Mouse (Mus musculus) intestine, postnatal 0 days (tissue): Measurements from ENCODE around the gene Rhbg. TPM values are rescaled to one million over a fixed set of nuclear protein-coding genes. Genes with fewer than 3 reads are reported as not detected.

Experiments used
- ATAC-seq: fragments of 200-750 bp; cut with Nextera tagmentation; 2 replicates; pipeline ENCODE4 v1.8.0; 2017; ENCODE audit warnings: mild to moderate bottlenecking, moderate TSS enrichment, moderate library complexity
- H3K27ac ChIP-seq: fragments of 300-500 bp; sonication (generic); 2 replicates; pipeline ENCODE4 v1.5.1; 2014; ENCODE audit warnings: mild to moderate bottlenecking, low read depth, low read length, moderate library complexity
- H3K27me3 ChIP-seq: fragments of 300-500 bp; sonication (generic); replicated peaks from 2 replicates; pipeline ENCODE4 v1.6.1; 2014; ENCODE audit warnings: low read length, mixed read lengths; ENCODE audit not compliant: control insufficient read depth, insufficient read depth
- H3K36me3 ChIP-seq: fragments of 300-500 bp; sonication (generic); 2 replicates; pipeline ENCODE4 v1.6.1; 2014; ENCODE audit warnings: mild to moderate bottlenecking, moderate library complexity; ENCODE audit not compliant: control insufficient read depth, insufficient read depth
- H3K4me1 ChIP-seq: fragments of 300-500 bp; sonication (generic); replicated peaks from 2 replicates; pipeline ENCODE4 v1.6.1; 2014; ENCODE audit warnings: antibody characterized with exemption, low read length, mixed read lengths; ENCODE audit not compliant: control insufficient read depth, insufficient read depth
- H3K4me2 ChIP-seq: fragments of 300-500 bp; sonication (generic); replicated peaks from 2 replicates; pipeline ENCODE4 v1.6.1; 2014; ENCODE audit warnings: low read depth, mild to moderate bottlenecking, moderate library complexity
- H3K4me3 ChIP-seq: fragments of 300-500 bp; sonication (generic); 2 replicates; pipeline ENCODE4 v1.5.1; 2014; ENCODE audit warnings: low read depth, low read length
- H3K9ac ChIP-seq: fragments of 300-500 bp; sonication (generic); 2 replicates; pipeline ENCODE4 v1.6.1; 2014; ENCODE audit warnings: mild to moderate bottlenecking, low read depth, low read length
- H3K9me3 ChIP-seq: fragments of 300-500 bp; sonication (generic); 2 replicates; pipeline ENCODE4 v1.6.1; 2016; ENCODE audit warnings: mixed run types; ENCODE audit not compliant: control insufficient read depth
- CTCF ChIP-seq: sonication (generic); IDR thresholded peaks from 2 replicates; pipeline ENCODE4 v1.5.1; 2016; ENCODE audit warnings: low read depth, mild to moderate bottlenecking, control low read depth, antibody characterized with exemption, moderate library complexity
- WGBS: fragments of 180-500 bp; shearing (Covaris S2); extraction: QIAGEN DNeasy Blood & Tissue Kit; methylation state at CpG from one replicate; pipeline ENCODE4 v1.1.7; 2014; 5-methylcytosine and 5-hydroxymethylcytosine counted together
- polyA plus RNA-seq: library from polyadenylated mRNA; unstranded; fragments of >200 nt; fragmentation: Nextera tagmentation; extraction: Ambion mirVana; gene quantifications from 2 replicates; pipeline ENCODE4 v1.2.1, GENCODE M21; 2015

Rhbg gene
- polyA plus RNA-seq, 1 experiment from 2014 or later, result 0.65 TPM

GRCm38 (mm10) chr3:88226101-88226845, 28.2 kb downstream of the Rhbg start:
- no peak for TF ChIP-seq CTCF
- 81% methylated on average over 10 of the region's 10 CpGs for WGBS
- ATAC-seq, result no peak

GRCm38 (mm10) chr3:88224929-88225328, 29.6 kb downstream of the Rhbg start:
- Histone ChIP-seq H3K4me1 (no peaks in the 10 kb centered on the region), H3K27me3 (peaks cover 30% of the 10 kb centered on the region), H3K9ac (no peak overlapping the region), H3K27ac (no peak overlapping the region), H3K9me3 (no peaks in the 10 kb centered on the region), H3K4me2 (no peak overlapping the region), H3K36me3 (no peaks in the 10 kb centered on the region), H3K4me3 (no peak overlapping the region)
- no peak for ATAC-seq
- 62% methylated on average over 2 of the region's 2 CpGs for WGBS
- no peak for TF ChIP-seq CTCF

More at GRCm38 (mm10) chr3:88226101-88226845, 28.2 kb downstream of the Rhbg start:
- no peak overlapping the region for H3K4me2 ChIP-seq
- no peak overlapping the region for H3K9ac ChIP-seq
- no peaks in the 10 kb centered on the region for H3K36me3 ChIP-seq
- no peak overlapping the region for H3K4me3 ChIP-seq
- H3K27ac ChIP-seq, result no peak overlapping the region
- peaks cover 22% of the 10 kb centered on the region for H3K27me3 ChIP-seq
- no peaks in the 10 kb centered on the region for H3K4me1 ChIP-seq
- H3K9me3 ChIP-seq, result no peaks in the 10 kb centered on the region

GRCm38 (mm10) chr3:88222446-88222845, 32.1 kb downstream of the Rhbg start:
- H3K9me3 ChIP-seq, result no peaks in the 10 kb centered on the region
- H3K4me1 ChIP-seq, result no peaks in the 10 kb centered on the region
- no peak for TF ChIP-seq CTCF
- ATAC-seq, result no peak
- WGBS, result 81% methylated on average over 6 of the region's 6 CpGs
- H3K27me3 ChIP-seq, result peaks cover 46% of the 10 kb centered on the region
- H3K27ac ChIP-seq, result no peak overlapping the region
- no peak overlapping the region for H3K4me3 ChIP-seq
- no peaks in the 10 kb centered on the region for H3K36me3 ChIP-seq
- no peak overlapping the region for H3K4me2 ChIP-seq
- H3K9ac ChIP-seq, result no peak overlapping the region

- Histone ChIP-seq H3K4me2 (no peak overlapping the region), H3K27me3 (peaks cover 53% of the 10 kb centered on the region), H3K27ac (no peak overlapping the region), H3K36me3 (no peaks in the 10 kb centered on the region), H3K4me3 (no peak overlapping the region), H3K9ac (no peak overlapping the region), H3K4me1 (no peaks in the 10 kb centered on the region), H3K9me3 (no peaks in the 10 kb centered on the region)
- 61% methylated on average over 12 of the region's 12 CpGs for WGBS
- ATAC-seq, result no peak
- TF ChIP-seq CTCF, result no peak
Measured at GRCm38 (mm10) chr3:88221519-88222390, 32.8 kb downstream of the Rhbg start.

GRCm38 (mm10) chr3:88220842-88221241, 33.7 kb downstream of the Rhbg start:
- Histone ChIP-seq H3K27me3 (peaks cover 62% of the 10 kb centered on the region), H3K4me2 (no peak overlapping the region), H3K4me3 (no peak overlapping the region), H3K9me3 (no peaks in the 10 kb centered on the region), H3K9ac (no peak overlapping the region), H3K36me3 (no peaks in the 10 kb centered on the region), H3K27ac (no peak overlapping the region), H3K4me1 (no peaks in the 10 kb centered on the region)
- ATAC-seq, result no peak
- 2% methylated on average over 6 of the region's 6 CpGs for WGBS
- TF ChIP-seq CTCF, result peak; percentile 74

- Histone ChIP-seq H3K36me3 (no peaks in the 10 kb centered on the region), H3K4me3 (no peak overlapping the region), H3K4me1 (peaks cover 7% of the 10 kb centered on the region; the same call in 1 of the 2 replicates), H3K27me3 (peaks cover 65% of the 10 kb centered on the region), H3K9ac (no peak overlapping the region), H3K4me2 (no peak overlapping the region), H3K27ac (no peak overlapping the region), H3K9me3 (no peaks in the 10 kb centered on the region)
- WGBS, result 18% methylated on average over 9 of the region's 9 CpGs
- TF ChIP-seq CTCF, result no peak
- no peak for ATAC-seq
Measured at GRCm38 (mm10) chr3:88219940-88220339, 34.6 kb downstream of the Rhbg start.
